Mouse (Mus musculus) G1E (cell line): ENCODE measurements around the gene Shisa9. TPM values are rescaled to one million over a fixed set of nuclear protein-coding genes. Genes with fewer than 3 reads are reported as not detected.

Experiments used
- ATAC-seq: 2 replicates; pipeline ENCODE4 v1.8.0; 2016; ENCODE audit warnings: mild to moderate bottlenecking; ENCODE audit not compliant: insufficient number of reproducible peaks, poor library complexity, low FRiP score, severe bottlenecking; ENCODE audit errors: extremely low read depth
- DNase-seq: peaks from one replicate; pipeline ENCODE4 v3.0.0; 2012; ENCODE audit warnings: low spot score
- H3K27me3 ChIP-seq: 2 replicates; pipeline ENCODE4 v1.6.1; 2012; ENCODE audit warnings: mild to moderate bottlenecking, low read length, inconsistent platforms; ENCODE audit not compliant: insufficient read depth
- H3K36me3 ChIP-seq: replicated peaks from 2 replicates; pipeline ENCODE3; 2012; ENCODE audit warnings: mild to moderate bottlenecking, inconsistent platforms
- H3K4me1 ChIP-seq: 2 replicates; pipeline ENCODE4 v1.6.1; 2012; ENCODE audit warnings: low read depth, low read length, inconsistent platforms, mixed read lengths; ENCODE audit not compliant: insufficient read depth
- H3K4me3 ChIP-seq: 2 replicates; pipeline ENCODE4 v1.5.1; 2012; ENCODE audit warnings: low read depth, mild to moderate bottlenecking, inconsistent platforms, low read length, moderate library complexity, mixed read lengths
- H3K9me3 ChIP-seq: replicated peaks from 2 replicates; pipeline ENCODE4 v1.6.1; 2012; ENCODE audit warnings: inconsistent platforms
- CTCF ChIP-seq: IDR thresholded peaks from 2 replicates; pipeline ENCODE4 v1.5.1; 2012; ENCODE audit warnings: low read depth, low read length, inconsistent platforms, mixed read lengths
- GATA1 ChIP-seq: IDR thresholded peaks from 2 replicates; pipeline ENCODE4 v1.6.1; 2012; ENCODE audit warnings: borderline replicate concordance, low read length, inconsistent platforms, mixed read lengths
- GATA2 ChIP-seq: IDR thresholded peaks from 2 replicates; pipeline ENCODE4 v1.6.1; 2012; ENCODE audit warnings: low read depth, low read length, inconsistent platforms, borderline replicate concordance
- POLR2AphosphoS5 ChIP-seq: IDR thresholded peaks from 2 replicates; pipeline ENCODE4 v1.6.1; 2012; ENCODE audit warnings: low read depth, low read length, inconsistent platforms; ENCODE audit not compliant: insufficient replicate concordance
- TAL1 ChIP-seq: conservative IDR thresholded peaks from 2 replicates; pipeline ENCODE4 v1.6.1; 2012; ENCODE audit warnings: low read depth, low read length, inconsistent platforms, mixed read lengths
- polyA plus RNA-seq: library from polyadenylated mRNA; stranded (reverse); fragments of >175 nt; gene quantifications from 2 replicates; pipeline ENCODE4 v1.2.3, GENCODE M21; 2012
- total RNA-seq, 2 experiments: library from RNA; stranded (forward) in 1 of 2; stranded (reverse) in 1 of 2; fragments of 200-1000 nt in 1 of 2; fragments of >200 nt in 1 of 2; fragmentation: Nextera tagmentation in 1 of 2; gene quantifications; 2 replicates each; pipeline ENCODE4 v1.2.3; 2014 to 2017

Shisa9 gene
- total and polyA plus RNA-seq, 3 experiments: 0.11 to 23.3 TPM; not detected in 1

GRCm38 (mm10) chr16:12090604-12091235 is 106.8 kb downstream of the Shisa9 start:
- H3K9me3 ChIP-seq: no peaks in the 10 kb centered on the region
- H3K4me3 ChIP-seq: no peak overlapping the region
- peaks cover 2% of the 10 kb centered on the region; the same call in 1 of the 2 replicates for H3K27me3 ChIP-seq
- ATAC-seq (no peak), DNase-seq (no peak)
- TF ChIP-seq GATA2 (no peak), GATA1 (no peak), CTCF (no peak), TAL1 (no peak), POLR2AphosphoS5 (no peak)
- no peaks in the 10 kb centered on the region for H3K4me1 ChIP-seq
- no peaks in the 10 kb centered on the region for H3K36me3 ChIP-seq

GRCm38 (mm10) chr16:12093253-12093652 is 109.3 kb downstream of the Shisa9 start:
- H3K4me1 ChIP-seq: no peaks in the 10 kb centered on the region
- H3K36me3 ChIP-seq: no peaks in the 10 kb centered on the region
- DNase-seq (no peak), ATAC-seq (no peak)
- peaks cover 2% of the 10 kb centered on the region; the same call in 1 of the 2 replicates for H3K27me3 ChIP-seq
- TF ChIP-seq CTCF: no peak
- H3K9me3 ChIP-seq: no peaks in the 10 kb centered on the region
- H3K4me3 ChIP-seq: no peak overlapping the region

- Histone ChIP-seq H3K4me3 (no peak overlapping the region), H3K4me1 (no peaks in the 10 kb centered on the region), H3K9me3 (no peaks in the 10 kb centered on the region), H3K27me3 (peaks cover 2% of the 10 kb centered on the region; the same call in 1 of the 2 replicates), H3K36me3 (no peaks in the 10 kb centered on the region)
- ATAC-seq (no peak), DNase-seq (no peak)
- TF ChIP-seq TAL1: no peak
- TF ChIP-seq POLR2AphosphoS5: no peak
Observed at GRCm38 (mm10) chr16:12094784-12095315, 110.9 kb downstream of the Shisa9 start.

GRCm38 (mm10) chr16:12095365-12095764 is 111.5 kb downstream of the Shisa9 start:
- no peak for ATAC-seq
- Histone ChIP-seq H3K4me3 (no peak overlapping the region), H3K27me3 (peaks cover 2% of the 10 kb centered on the region; the same call in 1 of the 2 replicates), H3K36me3 (no peaks in the 10 kb centered on the region), H3K4me1 (no peaks in the 10 kb centered on the region), H3K9me3 (no peaks in the 10 kb centered on the region)
- no peak for DNase-seq
- TF ChIP-seq GATA2 (no peak), TAL1 (no peak), GATA1 (no peak), CTCF (no peak), POLR2AphosphoS5 (no peak)

- Histone ChIP-seq H3K4me3 (no peak overlapping the region), H3K4me1 (no peaks in the 10 kb centered on the region), H3K27me3 (peaks cover 12% of the 10 kb centered on the region; the same call in 1 of the 2 replicates), H3K9me3 (no peaks in the 10 kb centered on the region), H3K36me3 (no peaks in the 10 kb centered on the region)
- ATAC-seq (no peak), DNase-seq (no peak)
- TF ChIP-seq GATA2 (no peak), GATA1 (no peak), POLR2AphosphoS5 (no peak), TAL1 (no peak), CTCF (no peak)
Observed at GRCm38 (mm10) chr16:12108436-12108835, 124.5 kb downstream of the Shisa9 start.

- Histone ChIP-seq H3K4me3 (no peak overlapping the region), H3K36me3 (no peaks in the 10 kb centered on the region), H3K9me3 (no peaks in the 10 kb centered on the region), H3K4me1 (no peaks in the 10 kb centered on the region), H3K27me3 (peaks cover 10% of the 10 kb centered on the region; the same call in 1 of the 2 replicates)
- ATAC-seq (no peak), DNase-seq (no peak)
- TF ChIP-seq GATA1 (no peak), TAL1 (no peak), POLR2AphosphoS5 (no peak), GATA2 (no peak), CTCF (no peak)
Observed at GRCm38 (mm10) chr16:12110851-12111437, 127.0 kb downstream of the Shisa9 start.

- ATAC-seq (no peak), DNase-seq (no peak)
- no peaks in the 10 kb centered on the region for H3K9me3 ChIP-seq
- H3K4me3 ChIP-seq: no peak overlapping the region
- no peaks in the 10 kb centered on the region for H3K36me3 ChIP-seq
- H3K4me1 ChIP-seq: no peaks in the 10 kb centered on the region
- H3K27me3 ChIP-seq: peaks cover 7% of the 10 kb centered on the region; the same call in 1 of the 2 replicates
- no peak for TF ChIP-seq GATA2
- no peak for TF ChIP-seq CTCF
- no peak for TF ChIP-seq POLR2AphosphoS5
- TF ChIP-seq GATA1: no peak
Observed at GRCm38 (mm10) chr16:12114396-12114795, 130.5 kb downstream of the Shisa9 start.
